Mouse (Mus musculus): ENCODE results near the gene 1700018G05Rik. TPM values are rescaled to one million over a fixed set of nuclear protein-coding genes. Genes with fewer than 3 reads are reported as not detected.
"Not testable (repeated sequence)": the region's sequence is repeated elsewhere in the genome, so short reads cannot be mapped to it uniquely, and the experiment has no call there.

1700018G05Rik gene
- total RNA-seq (2017): not detected in 2 replicates

DNA sequence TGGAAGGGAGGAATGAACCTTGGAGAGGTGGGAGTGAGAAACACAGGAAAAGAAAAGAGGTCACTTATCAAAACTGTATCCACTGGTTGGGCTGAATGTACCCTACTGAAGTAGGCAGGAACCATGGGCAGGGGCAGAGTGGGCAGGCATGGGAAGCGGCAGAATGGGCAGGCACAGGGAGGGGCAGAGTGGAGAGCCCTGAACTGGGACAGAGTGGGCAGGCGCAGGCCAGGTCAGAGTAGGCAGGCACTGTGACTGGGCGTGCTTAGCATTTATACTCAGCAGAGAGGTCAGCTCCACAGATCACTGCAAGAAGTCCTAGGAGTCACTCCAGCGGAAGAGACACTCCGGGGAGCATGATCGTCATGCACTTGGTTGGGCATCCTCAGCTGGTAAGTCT is at the start of gene 1700018G05Rik:
1700018G05Rik (plus strand) TSS at position 301 of the 400 bp plus-strand sequence.
- ATAC-seq (replicated peaks; ENCODE audit: low read depth, poor library complexity, severe bottlenecking): not testable (repeated sequence)

DNA sequence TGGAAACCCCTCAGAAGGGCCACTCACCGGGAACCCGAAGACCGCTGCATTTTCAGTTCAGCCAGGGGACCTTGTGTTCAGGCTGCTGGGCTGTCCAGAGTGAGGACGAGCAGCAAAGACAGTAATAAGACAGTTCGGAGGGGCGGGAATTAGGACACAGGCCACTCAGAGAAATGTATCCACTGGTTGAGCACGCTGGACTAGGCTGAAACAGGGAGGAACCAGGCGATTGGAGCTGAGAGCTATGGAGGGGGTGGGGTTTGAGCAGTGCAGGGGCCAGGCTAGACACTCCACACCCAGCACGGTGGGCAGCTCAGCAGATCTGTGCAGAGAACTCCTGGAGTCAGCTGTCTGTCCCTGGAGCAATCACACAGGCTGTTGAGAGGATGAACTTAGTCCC is 19.6 kb upstream of the 1700018G05Rik start, which contains the start of the genes Dmrtc1a and 1700011M02Rik:
Dmrtc1a (minus strand) TSS at position 101 of the 400 bp plus-strand sequence.
1700011M02Rik (plus strand) TSS at position 319 of the 400 bp plus-strand sequence.
- not testable (repeated sequence) for ATAC-seq (replicated peaks; ENCODE audit: low read depth, poor library complexity, severe bottlenecking)

DNA sequence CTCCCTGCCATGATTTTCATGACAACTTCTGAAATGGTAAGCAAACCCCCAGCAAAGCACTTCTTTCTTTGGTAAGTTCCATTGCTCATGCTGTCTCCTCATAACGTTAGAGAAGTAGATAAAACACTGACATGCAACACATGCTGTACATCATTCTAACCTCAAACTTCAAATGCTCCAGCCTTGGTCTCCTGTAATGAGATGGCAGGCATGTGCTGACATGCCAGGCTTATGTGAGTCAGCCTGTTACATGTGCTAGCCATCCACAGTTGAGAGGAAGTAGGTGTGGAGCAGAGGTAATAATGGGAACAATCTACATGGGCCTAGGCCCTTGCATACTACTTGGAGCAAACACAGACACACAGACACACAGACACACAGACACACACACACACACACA is 13.3 kb upstream of the 1700018G05Rik start:
- not testable (repeated sequence) for ATAC-seq (replicated peaks; ENCODE audit: low read depth, poor library complexity, severe bottlenecking)

DNA sequence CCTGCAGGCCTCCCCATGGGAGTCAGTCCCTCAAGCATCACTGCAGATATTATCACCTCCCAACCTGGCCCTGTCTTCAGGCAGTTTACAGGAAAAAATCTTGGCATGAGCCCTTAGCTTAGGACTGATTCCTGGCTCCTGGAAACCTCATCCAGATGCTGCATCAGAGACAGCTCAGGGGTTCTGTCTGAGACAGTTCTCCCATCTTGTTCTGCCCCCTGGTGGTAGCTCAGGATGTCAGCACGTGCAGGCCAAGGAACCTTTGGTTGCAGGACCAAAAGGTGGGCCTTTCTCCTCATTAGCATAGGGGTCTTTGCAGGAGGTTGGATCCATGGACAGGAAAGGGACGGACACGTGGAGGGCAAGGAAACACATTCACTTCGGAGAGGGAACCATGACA is 1.5 kb upstream of the 1700018G05Rik start:
- ATAC-seq (replicated peaks; ENCODE audit: low read depth, poor library complexity, severe bottlenecking): 0 out of 2 replicates have a peak, but pooled peaks have one; percentile 54

DNA sequence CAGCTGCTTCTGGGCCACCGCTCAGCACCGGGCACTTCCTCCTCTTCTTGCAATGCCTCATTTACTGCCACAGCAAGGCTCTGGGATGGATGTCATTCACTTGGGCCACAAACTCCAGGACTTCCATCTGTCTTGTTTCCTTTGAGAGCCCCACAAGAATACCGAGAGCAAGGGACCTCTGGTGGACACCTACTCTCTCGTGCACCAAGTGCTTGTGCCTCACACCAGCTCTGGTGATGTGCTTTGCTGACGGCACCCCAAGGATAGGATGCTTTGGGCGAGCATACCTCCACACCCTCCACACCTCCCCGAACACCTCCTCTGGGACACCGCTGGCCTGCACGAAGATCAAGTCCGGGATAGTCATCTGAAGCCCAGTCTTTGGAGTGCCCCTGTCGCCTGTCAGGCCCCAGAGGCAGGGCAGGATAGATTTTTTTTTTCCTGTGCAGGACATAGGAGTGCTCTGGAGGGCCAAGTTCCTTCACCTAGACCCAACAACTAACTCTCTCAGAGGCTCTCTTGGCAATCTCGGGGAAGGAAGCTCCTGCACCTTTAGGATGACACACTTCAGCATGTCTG is 4.9 kb downstream of the 1700018G05Rik start:
- no peak for ATAC-seq (replicated peaks; ENCODE audit: low read depth, poor library complexity, severe bottlenecking)

DNA sequence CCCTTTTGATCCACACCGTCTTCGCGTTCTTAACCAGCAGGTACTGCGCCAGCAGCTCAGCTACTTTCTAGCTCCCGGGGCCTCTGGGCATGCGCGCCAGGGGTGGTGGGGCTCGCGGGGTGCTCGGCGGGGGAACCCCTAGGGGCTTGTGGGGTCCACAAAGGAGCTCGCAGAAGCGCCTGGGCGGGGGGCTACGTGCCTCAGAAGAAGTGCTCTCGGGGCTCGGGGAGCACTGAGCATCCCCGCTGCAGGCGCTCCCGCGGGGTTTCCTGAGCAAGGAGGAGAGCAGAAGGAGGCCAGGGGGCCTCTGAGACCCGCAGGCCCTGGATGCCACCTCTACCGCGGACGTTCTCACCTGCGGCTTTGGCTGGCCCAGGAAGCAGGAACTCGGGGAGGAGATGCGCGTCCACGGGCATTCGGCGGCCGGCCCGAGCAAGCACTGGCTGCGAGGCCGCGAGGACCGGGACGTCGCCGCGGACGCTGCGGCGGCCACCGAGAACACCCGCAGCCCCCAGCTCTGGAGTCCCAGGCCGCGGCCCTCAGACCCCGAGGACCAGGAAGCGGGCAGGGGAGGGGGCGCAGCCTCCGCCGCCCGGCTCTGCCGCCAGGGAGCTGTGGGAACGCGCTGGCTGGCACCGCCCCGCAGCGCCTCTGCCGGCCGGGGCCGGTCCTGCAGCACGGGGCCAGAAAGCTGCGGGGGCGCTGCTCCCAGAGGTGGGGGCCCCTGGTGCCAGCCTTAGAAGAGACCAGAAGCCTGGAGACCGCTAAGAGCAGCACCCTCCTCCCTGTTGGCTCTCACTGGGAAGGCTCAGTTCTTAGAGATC is 5.6 kb downstream of the 1700018G05Rik start:
- ATAC-seq (replicated peaks; ENCODE audit: low read depth, poor library complexity, severe bottlenecking): peak; percentile 74; the same call in 1 of the 2 replicates

DNA sequence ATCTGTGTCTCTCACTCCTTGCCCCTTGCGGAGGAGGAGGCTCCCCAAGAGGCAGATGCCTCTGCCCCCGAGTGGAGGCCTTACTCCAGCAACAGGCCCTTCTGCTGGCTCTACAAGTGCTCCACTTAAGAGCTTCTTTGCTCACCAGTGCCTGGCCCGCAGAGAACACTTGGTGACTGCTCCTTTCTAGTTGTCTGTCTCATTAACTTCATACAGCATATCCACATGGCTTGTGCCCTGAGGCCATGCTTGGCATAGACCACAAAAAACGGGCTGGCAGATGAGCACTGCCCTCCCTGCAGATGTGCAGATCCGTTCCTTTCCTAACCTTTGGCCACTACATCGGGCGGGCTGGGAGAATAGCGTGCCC is 6.2 kb downstream of the 1700018G05Rik start:
- no peak for ATAC-seq (replicated peaks; ENCODE audit: low read depth, poor library complexity, severe bottlenecking)

DNA sequence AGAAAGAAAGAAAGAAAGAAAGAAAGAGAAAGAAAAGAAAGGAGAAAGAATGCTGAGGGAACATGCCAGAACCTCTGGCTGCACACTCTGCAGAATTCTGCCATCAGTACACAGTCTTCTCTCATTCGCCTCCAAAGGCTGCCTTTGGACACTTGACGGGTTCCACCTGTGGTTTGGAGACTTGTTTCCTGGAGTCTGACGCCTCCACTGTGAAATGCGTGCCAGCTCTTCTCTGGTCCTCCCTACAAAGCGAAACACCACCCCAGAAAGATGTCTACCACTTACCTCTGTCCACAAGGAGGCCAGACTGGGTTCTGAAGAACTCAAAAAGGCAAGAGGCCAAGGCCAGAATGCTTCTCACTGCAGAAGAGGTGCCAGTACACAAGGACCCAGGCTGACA is 8.6 kb downstream of the 1700018G05Rik start:
- ATAC-seq (replicated peaks; ENCODE audit: low read depth, poor library complexity, severe bottlenecking): no peak

DNA sequence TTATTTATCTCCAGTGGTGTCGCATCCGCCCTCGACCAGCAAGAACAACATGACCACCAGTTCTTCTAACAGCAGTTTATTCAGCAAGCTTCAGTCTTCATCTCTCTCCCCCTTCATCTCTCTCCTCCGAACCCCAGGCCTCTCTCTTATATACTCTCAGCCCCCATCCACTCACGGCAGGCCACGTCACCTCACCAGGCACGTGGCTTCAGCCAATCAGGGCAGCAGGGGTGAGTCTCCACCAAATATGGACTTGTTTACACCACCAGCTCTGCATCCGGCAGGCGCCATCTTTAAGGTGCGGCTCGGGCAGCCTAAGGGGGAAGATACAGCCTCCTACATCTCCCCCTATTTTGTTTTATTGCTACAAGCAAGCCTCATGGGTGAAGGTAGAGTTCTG is 22.0 kb downstream of the 1700018G05Rik start:
- ATAC-seq (replicated peaks; ENCODE audit: low read depth, poor library complexity, severe bottlenecking): not testable (repeated sequence)

DNA sequence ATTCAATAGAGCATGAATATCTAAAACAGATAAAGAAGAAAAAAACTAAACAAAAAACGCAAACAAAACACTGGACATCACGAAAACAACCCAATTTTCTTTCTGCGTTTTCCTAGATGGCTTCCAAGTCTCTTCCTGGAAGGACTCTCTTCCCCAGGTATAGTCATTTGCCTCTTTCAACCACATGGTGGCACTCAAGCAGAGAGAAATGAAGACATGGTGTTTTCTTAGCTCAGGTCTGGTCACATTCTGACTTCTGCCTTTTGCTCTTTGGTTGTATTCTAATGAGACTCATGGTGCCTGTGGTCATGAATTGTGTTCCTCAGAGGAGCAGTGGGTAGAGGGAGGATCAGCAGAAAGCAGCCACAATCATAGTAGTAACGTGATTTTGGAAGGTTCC is 30.7 kb downstream of the 1700018G05Rik start:
- 0 out of 2 replicates have a peak, but pooled peaks have one; percentile 62 for ATAC-seq (replicated peaks; ENCODE audit: low read depth, poor library complexity, severe bottlenecking)

DNA sequence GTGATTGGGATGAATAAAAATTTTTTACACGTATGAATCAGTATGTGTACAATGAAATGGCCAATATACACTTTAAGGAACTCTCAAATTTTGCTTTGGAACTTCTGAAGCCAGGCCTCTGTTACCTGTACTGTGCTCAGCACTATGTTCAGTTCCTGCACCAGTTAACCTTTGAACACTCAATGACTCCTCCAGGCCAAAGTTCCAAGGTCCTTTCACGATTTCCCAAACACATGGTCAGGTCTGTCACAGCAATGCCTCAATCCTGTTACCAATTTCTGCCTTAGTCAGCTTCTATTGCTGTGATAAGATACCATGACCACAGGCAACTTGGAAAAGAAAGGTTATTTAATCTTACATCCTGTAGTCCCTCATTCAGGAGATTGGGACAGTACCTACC is 32.4 kb downstream of the 1700018G05Rik start:
- ATAC-seq (replicated peaks; ENCODE audit: low read depth, poor library complexity, severe bottlenecking): no peak

Other genes with a start within 250 kb of the 1700018G05Rik start
- not detected in 2 replicates for gene Gm3880, start 241.4 kb upstream of the 1700018G05Rik start, total RNA-seq (2017)
- not detected in 2 replicates for gene Gm9112, start 220.7 kb upstream of the 1700018G05Rik start, total RNA-seq (2017)
- not detected in 2 replicates for gene Dmrtc1b, start 220.5 kb upstream of the 1700018G05Rik start, total RNA-seq (2017)
- gene Dmrtc1c1, start 125.4 kb upstream of the 1700018G05Rik start, total RNA-seq (2017): not detected in 2 replicates
- not detected in 2 replicates for gene Dmrtc1c2, start 73.8 kb upstream of the 1700018G05Rik start, total RNA-seq (2017)
- gene 1700031F05Rik, start 60.4 kb upstream of the 1700018G05Rik start, total RNA-seq (2017): not detected in 2 replicates
- not detected in 2 replicates for gene Dmrtc1a, start 19.7 kb upstream of the 1700018G05Rik start, total RNA-seq (2017)
- not detected in 2 replicates for gene 1700011M02Rik, start 19.5 kb upstream of the 1700018G05Rik start, total RNA-seq (2017)